Mouse (Mus musculus) left cerebral cortex, adult 2 months (tissue): ENCODE results near the gene Foxred2. TPM values are rescaled to one million over a fixed set of nuclear protein-coding genes. Genes with fewer than 3 reads are reported as not detected.

Experiments
- DNase-seq, 2 experiments: peaks; one replicate each; pipeline ENCODE4 v3.0.0; 2021 to 2022; ENCODE audit warnings: low spot score in 2 of 2, mixed read lengths in 1 of 2; ENCODE audit errors: extremely low spot score in 1 of 2
- H3K27ac ChIP-seq: fragments of 200-600 bp; 2 replicates; pipeline ENCODE4 v1.8.1; 2022
- H3K4me3 ChIP-seq: fragments of 200-600 bp; 2 replicates; pipeline ENCODE4 v1.8.1; 2022
- CTCF ChIP-seq: fragments of 200-600 bp; IDR thresholded peaks from 2 replicates; pipeline ENCODE4 v1.8.1; 2022; ENCODE audit warnings: antibody characterized with exemption, mild to moderate bottlenecking, moderate library complexity
- intact Hi-C: fragments of 180-260 bp; cut with DNase I; formaldehyde crosslinking; loops from one replicate; pipeline ENCODE4 v1.15.1; 2025
- total RNA-seq, 2 experiments: library from RNA; stranded (reverse); gene quantifications; 2 replicates each; pipeline ENCODE4 v1.2.3; 2021

Gene Foxred2
- total RNA-seq, 2 experiments from 2014 or later, result 10.9 to 11.9 TPM

DNA sequence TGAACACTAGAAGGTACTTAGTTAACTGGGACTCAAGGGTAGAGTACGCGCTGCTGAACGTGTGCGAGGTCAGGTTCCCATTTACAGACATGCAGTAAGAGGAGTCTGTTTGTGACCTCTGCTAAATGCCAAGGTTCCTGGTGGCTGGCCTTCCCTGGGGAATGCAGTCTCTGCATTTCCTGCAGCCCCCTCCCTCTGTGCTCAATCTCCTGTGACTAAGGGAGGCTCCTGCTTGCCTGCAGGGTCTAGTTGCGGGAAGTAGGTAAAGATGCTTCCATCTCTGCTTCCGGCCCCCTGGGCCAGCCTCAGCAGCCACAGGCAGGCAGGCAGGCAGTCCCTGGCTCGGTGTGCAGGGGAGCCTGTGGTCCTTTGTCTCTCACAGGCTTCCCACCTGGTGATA is 43.9 kb downstream of the Foxred2 start:
- H3K4me3 ChIP-seq, result no peak overlapping the region
- H3K27ac ChIP-seq, result peak overlapping the region; percentile 36; the same call in 1 of the 2 replicates
- no peak for TF ChIP-seq CTCF
- no peak for DNase-seq
- intact Hi-C loops, result no loop called here

- Histone ChIP-seq H3K4me3 (no peak overlapping the region), H3K27ac (peak overlapping the region; percentile 36; the same call in 1 of the 2 replicates)
- DNase-seq, result no peak
- TF ChIP-seq CTCF, result no peak
- intact Hi-C loops, result no loop called here
These were observed 44.5 kb downstream of the Foxred2 start for GRCm38 (mm10) chr15:77912048-77912447.

DNA sequence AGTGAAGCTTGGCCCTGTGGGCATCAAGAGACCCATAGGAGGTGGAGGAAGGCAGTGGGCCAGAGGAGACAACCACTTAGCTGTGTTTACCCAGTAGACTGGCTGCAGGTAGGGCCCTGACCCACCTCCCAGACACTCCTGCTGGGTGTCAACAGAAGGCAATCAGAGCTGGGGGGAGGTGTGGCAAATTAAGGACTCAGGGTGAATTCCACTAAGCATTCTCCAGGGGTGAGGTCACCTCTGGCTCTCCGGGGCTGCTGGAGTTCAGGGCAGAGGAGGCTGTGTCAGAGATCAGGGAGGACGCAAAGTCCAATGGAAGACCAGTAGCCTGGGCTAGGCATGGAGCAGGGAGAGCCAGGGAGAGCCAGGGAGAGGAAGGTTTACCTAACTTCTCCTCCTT is 45.5 kb downstream of the Foxred2 start:
- Histone ChIP-seq H3K27ac (no peak overlapping the region), H3K4me3 (no peak overlapping the region)
- DNase-seq, result no peak
- intact Hi-C loops, result no loop called here
- no peak for TF ChIP-seq CTCF

GRCm38 (mm10) chr15:77907646-77908518 is 48.6 kb downstream of the Foxred2 start:
- intact Hi-C loops, result no loop called here
- TF ChIP-seq CTCF, result no peak
- Histone ChIP-seq H3K4me3 (no peak overlapping the region), H3K27ac (no peak overlapping the region)
- DNase-seq, result no peak

GRCm38 (mm10) chr15:77906545-77906944 is 50.0 kb downstream of the Foxred2 start:
- Histone ChIP-seq H3K27ac (no peak overlapping the region), H3K4me3 (no peak overlapping the region)
- no peak for DNase-seq
- TF ChIP-seq CTCF, result no peak
- intact Hi-C loops, result no loop called here

DNA sequence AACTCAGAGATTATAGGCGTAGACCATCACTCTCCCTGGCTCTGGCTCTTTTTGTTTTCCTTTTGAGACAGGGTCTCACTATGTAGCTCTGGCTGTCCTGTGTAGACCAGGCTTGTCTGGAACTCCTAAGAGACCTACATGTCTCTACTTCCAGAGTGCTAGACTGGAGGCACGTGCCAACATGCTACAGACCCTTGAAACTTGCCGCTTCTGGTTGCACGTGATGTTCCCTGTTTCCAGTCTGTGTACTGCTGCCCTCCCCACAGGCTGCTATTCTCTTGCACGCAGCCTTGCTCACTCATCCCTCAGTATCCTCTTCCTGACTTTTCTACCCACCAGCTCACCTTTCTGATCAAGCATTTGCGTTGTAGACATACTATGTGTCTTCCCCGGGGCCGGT is 50.4 kb downstream of the Foxred2 start:
- TF ChIP-seq CTCF, result no peak
- H3K27ac ChIP-seq, result no peak overlapping the region
- intact Hi-C loops, result no loop called here
- no peak for DNase-seq
- no peak overlapping the region for H3K4me3 ChIP-seq

DNA sequence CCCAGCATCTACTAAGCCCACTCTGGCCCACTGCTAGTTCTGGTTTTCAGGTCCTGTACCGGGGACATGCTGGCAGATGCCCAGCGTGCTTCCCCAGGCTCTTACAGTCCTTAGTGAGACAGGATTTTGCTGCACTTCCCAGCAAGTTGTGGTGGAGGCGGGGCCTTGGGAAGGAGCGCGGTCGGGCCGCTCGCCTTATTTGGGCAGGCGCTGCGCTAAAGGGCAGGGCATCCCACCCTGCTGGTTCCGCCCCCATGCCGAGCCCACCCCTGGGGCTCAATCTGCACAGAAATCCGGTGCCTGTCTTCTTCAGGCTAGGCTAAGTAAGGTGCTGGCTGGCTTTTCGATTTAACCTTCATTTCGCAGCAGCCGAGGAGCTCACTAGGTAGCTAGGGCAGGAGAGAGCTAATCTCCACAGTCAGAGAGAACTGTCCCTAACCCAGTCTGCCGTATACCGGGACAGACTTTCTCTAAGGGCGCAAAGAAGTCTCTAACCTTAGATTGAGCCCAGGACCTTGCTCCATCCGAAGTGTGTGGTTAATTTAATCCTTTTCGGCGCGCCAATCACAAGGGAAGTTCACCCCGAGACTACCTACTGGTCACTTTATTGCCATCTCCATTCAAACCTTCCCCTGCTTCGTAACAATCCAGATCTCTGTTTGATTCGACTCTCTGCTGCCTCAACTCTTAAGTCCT is 51.1 kb downstream of the Foxred2 start:
- Histone ChIP-seq H3K4me3 (peak overlapping the region; percentile 26), H3K27ac (peak overlapping the region; percentile 36; the same call in 1 of the 2 replicates)
- no peak for DNase-seq
- intact Hi-C loops, result no loop called here
- TF ChIP-seq CTCF, result no peak

GRCm38 (mm10) chr15:77904363-77904892 is 52.1 kb downstream of the Foxred2 start:
- Histone ChIP-seq H3K4me3 (no peak overlapping the region), H3K27ac (no peak overlapping the region)
- DNase-seq, result no peak
- intact Hi-C loops, result no loop called here
- TF ChIP-seq CTCF, result no peak

GRCm38 (mm10) chr15:77903176-77903575 is 53.3 kb downstream of the Foxred2 start:
- no peak for DNase-seq
- no peak for TF ChIP-seq CTCF
- Histone ChIP-seq H3K4me3 (no peak overlapping the region), H3K27ac (no peak overlapping the region)
- intact Hi-C loops, result no loop called here

DNA sequence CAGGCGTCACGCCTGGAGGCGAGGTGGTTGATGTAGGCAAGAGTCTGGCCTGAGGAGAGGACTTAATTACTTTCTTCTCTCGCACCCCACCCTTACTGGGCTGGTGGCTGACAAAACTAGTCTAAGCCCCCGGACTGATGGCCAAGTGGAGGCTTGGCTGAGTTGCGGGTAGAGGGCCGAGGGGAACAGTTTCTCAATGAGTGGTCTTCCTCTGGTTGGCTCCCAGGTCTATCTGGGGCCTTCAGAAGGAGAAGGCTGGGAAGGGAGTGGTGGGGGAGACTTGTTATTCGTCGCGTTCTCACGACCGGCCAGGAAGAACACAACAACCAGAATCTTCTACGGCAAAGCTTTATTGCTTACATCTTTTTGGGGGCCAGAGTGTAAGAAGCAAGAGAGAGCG is 61.6 kb downstream of the Foxred2 start:
- intact Hi-C loops, result no loop called here
- TF ChIP-seq CTCF, result no peak
- Histone ChIP-seq H3K27ac (no peak overlapping the region), H3K4me3 (no peak overlapping the region)
- no peak for DNase-seq

DNA sequence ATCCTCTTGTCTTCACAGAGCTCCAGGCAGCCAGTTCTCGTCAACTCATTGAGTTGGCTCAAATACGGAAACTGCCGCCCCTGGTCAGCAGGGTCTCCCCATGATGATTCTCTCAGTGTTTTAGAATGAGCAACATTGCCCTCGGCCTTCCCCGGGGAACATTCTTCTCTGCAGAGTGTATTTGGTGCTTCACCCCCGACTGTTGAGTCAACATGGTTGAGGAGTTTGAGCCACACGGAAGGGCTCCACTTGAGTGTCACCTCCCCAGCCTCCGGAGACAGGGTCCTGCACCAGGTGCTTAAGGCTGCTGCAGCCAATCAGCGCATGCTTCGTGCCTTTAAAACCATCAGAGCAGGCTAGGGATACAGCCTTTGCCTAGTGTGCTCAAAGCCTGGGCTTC is 63.2 kb downstream of the Foxred2 start:
- intact Hi-C loops, result no loop called here

DNA sequence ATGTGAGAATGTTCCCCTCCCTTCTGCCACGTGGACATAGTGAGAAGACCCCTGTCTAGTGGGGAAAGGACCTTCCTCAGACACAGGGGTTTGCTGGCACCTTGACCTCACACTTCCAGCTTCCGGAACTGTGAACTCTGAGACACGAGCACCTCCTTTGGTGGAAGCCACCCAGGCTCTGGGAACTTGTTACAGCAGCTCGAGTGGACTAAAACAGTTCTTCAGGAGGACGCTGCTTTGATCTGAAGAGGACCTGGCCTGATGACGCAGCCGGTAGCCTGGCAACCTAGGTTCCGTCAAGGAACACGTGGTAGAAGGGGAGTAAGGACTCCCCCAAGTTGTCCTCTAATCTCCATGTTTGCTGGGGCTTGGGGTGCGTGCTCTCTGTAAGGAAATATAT is 64.1 kb downstream of the Foxred2 start:
- intact Hi-C loops, result no loop called here
- Histone ChIP-seq H3K27ac (no peak overlapping the region), H3K4me3 (no peak overlapping the region)
- TF ChIP-seq CTCF, result no peak
- DNase-seq, result no peak

More for the DNA sequence above, 63.2 kb downstream of the Foxred2 start:
- DNase-seq, result no peak
- no peak overlapping the region for H3K4me3 ChIP-seq
- no peak overlapping the region for H3K27ac ChIP-seq
- TF ChIP-seq CTCF, result no peak
